Mouse (Mus musculus) CH12.LX (cell line): ENCODE measurements around the gene Prickle3. TPM values are rescaled to one million over a fixed set of nuclear protein-coding genes. Genes with fewer than 3 reads are reported as not detected.

ENCODE experiments used
- DNase-seq: peaks from one replicate; pipeline ENCODE4 v3.0.0-alpha.2; 2013; ENCODE audit errors: extremely low read depth
- H3K27ac ChIP-seq: 2 replicates; pipeline ENCODE4 v1.5.1; 2012; ENCODE audit warnings: low read depth, mild to moderate bottlenecking, control low read depth, moderate library complexity; ENCODE audit not compliant: insufficient read depth
- H3K27me3 ChIP-seq: replicated peaks from 2 replicates; pipeline ENCODE3; 2012; ENCODE audit warnings: inconsistent platforms
- H3K36me3 ChIP-seq, 2 experiments: replicated peaks in 1 of 2; 2 replicates each; pipeline versions ENCODE3 to v1.6.1; 2012; ENCODE audit warnings: inconsistent platforms in 1 of 2, low read length in 1 of 2, mild to moderate bottlenecking in 1 of 2, mixed read lengths in 1 of 2, moderate library complexity in 1 of 2; ENCODE audit not compliant: control insufficient read depth in 1 of 2, insufficient read depth in 1 of 2
- H3K4me1 ChIP-seq, 2 experiments: 2 replicates each; pipeline ENCODE4 v1.6.1; 2012; ENCODE audit warnings: inconsistent platforms in 1 of 2, moderate library complexity in 1 of 2; ENCODE audit not compliant: insufficient read depth in 2 of 2, control insufficient read depth in 1 of 2
- H3K4me2 ChIP-seq: 2 replicates; pipeline ENCODE4 v1.6.1; 2012; ENCODE audit warnings: low read depth, mild to moderate bottlenecking, control low read depth; ENCODE audit not compliant: poor library complexity, insufficient read depth, severe bottlenecking
- H3K4me3 ChIP-seq, 3 experiments: fragments of 150-350 bp in 1 of 3; sonication (generic) in 1 of 3; replicated peaks in 1 of 3; 2 replicates each; pipeline versions ENCODE3 to v1.5.1; 2011 to 2012; ENCODE audit warnings: low read depth in 2 of 3, low read length in 2 of 3, mild to moderate bottlenecking in 2 of 3, moderate library complexity in 2 of 3, control low read depth in 1 of 3, improper control_type of control experiment in 1 of 3, inconsistent platforms in 1 of 3, mixed read lengths in 1 of 3; ENCODE audit not compliant: poor library complexity in 1 of 3
- H3K79me2 ChIP-seq: replicated peaks from 2 replicates; pipeline ENCODE4 v1.6.1; 2012; ENCODE audit warnings: mild to moderate bottlenecking, moderate library complexity; ENCODE audit not compliant: control insufficient read depth, poor library complexity, insufficient read depth, severe bottlenecking; ENCODE audit errors: extremely low read depth
- H3K9ac ChIP-seq: 2 replicates; pipeline ENCODE4 v1.6.1; 2012; ENCODE audit warnings: low read depth, mild to moderate bottlenecking, control low read depth, moderate library complexity; ENCODE audit not compliant: insufficient read depth
- H3K9me3 ChIP-seq: replicated peaks from 2 replicates; pipeline ENCODE3; 2012; ENCODE audit warnings: low read length, inconsistent platforms, mixed read lengths
- BHLHE40 ChIP-seq: IDR thresholded peaks from 2 replicates; pipeline ENCODE4 v1.6.1; 2011; ENCODE audit warnings: mild to moderate bottlenecking, low read depth, low read length, improper control_type of control experiment
- CHD1 ChIP-seq: IDR thresholded peaks from 2 replicates; pipeline ENCODE4 v1.6.1; 2012; ENCODE audit warnings: low read depth, low read length, improper control_type of control experiment, inconsistent platforms
- CTCF ChIP-seq, 2 experiments: IDR thresholded peaks in 1 of 2; conservative IDR thresholded peaks in 1 of 2; 2 replicates each; pipeline ENCODE4 v1.5.1; 2011 to 2012; ENCODE audit warnings: low read depth in 2 of 2, low read length in 2 of 2, improper control_type of control experiment in 1 of 2, inconsistent platforms in 1 of 2, mild to moderate bottlenecking in 1 of 2, moderate library complexity in 1 of 2
- E2F4 ChIP-seq: IDR thresholded peaks from 2 replicates; pipeline ENCODE4 v1.6.1; 2011; ENCODE audit warnings: low read depth, low read length, improper control_type of control experiment; ENCODE audit not compliant: insufficient replicate concordance
- ELF1 ChIP-seq: IDR thresholded peaks from 2 replicates; pipeline ENCODE4 v1.6.1; 2014; ENCODE audit warnings: low read depth, mild to moderate bottlenecking, inconsistent platforms, low read length, improper control_type of control experiment
- EP300 ChIP-seq: IDR thresholded peaks from 2 replicates; pipeline ENCODE4 v1.6.1; 2011; ENCODE audit warnings: low read length, improper control_type of control experiment
- HCFC1 ChIP-seq: IDR thresholded peaks from 2 replicates; pipeline ENCODE4 v1.6.1; 2012; ENCODE audit warnings: low read depth, mild to moderate bottlenecking, inconsistent platforms, low read length, improper control_type of control experiment
- JUN ChIP-seq: IDR thresholded peaks from 2 replicates; pipeline ENCODE4 v1.6.1; 2011; ENCODE audit warnings: low read depth, mild to moderate bottlenecking, low read length, improper control_type of control experiment, moderate library complexity; ENCODE audit not compliant: insufficient read depth
- JUND ChIP-seq: conservative IDR thresholded peaks from 2 replicates; pipeline ENCODE4 v1.6.1; 2011; ENCODE audit warnings: low read depth, low read length, improper control_type of control experiment
- MAFK ChIP-seq: IDR thresholded peaks from 2 replicates; pipeline ENCODE4 v1.6.1; 2011; ENCODE audit warnings: low read length, improper control_type of control experiment; ENCODE audit not compliant: insufficient replicate concordance
- MEF2A ChIP-seq: IDR thresholded peaks from 2 replicates; pipeline ENCODE4 v1.6.1; 2014; ENCODE audit warnings: low read depth, mild to moderate bottlenecking, inconsistent platforms, low read length, improper control_type of control experiment, borderline replicate concordance
- MYC ChIP-seq: IDR thresholded peaks from 2 replicates; pipeline ENCODE4 v1.6.1; 2011; ENCODE audit warnings: low read depth, mild to moderate bottlenecking, improper control_type of control experiment, low read length
- NELFE ChIP-seq: IDR thresholded peaks from 2 replicates; pipeline ENCODE4 v1.6.1; 2011; ENCODE audit warnings: low read depth, low read length, improper control_type of control experiment
- PAX5 ChIP-seq: IDR thresholded peaks from 2 replicates; pipeline ENCODE4 v1.6.1; 2012; ENCODE audit warnings: low read length, inconsistent platforms, mixed read lengths
- POLR2A ChIP-seq: IDR thresholded peaks from 2 replicates; pipeline ENCODE4 v1.6.1; 2011; ENCODE audit warnings: low read depth, mild to moderate bottlenecking, improper control_type of control experiment, low read length
- RAD21 ChIP-seq: IDR thresholded peaks from 2 replicates; pipeline ENCODE4 v1.6.1; 2011; ENCODE audit warnings: low read depth, mild to moderate bottlenecking, low read length, improper control_type of control experiment, moderate library complexity
- SMC3 ChIP-seq: IDR thresholded peaks from 2 replicates; pipeline ENCODE4 v1.6.1; 2011; ENCODE audit warnings: low read depth, low read length, improper control_type of control experiment
- TBP ChIP-seq: conservative IDR thresholded peaks from 2 replicates; pipeline ENCODE4 v1.6.1; 2011; ENCODE audit warnings: low read depth, low read length, improper control_type of control experiment
- TCF12 ChIP-seq: IDR thresholded peaks from 2 replicates; pipeline ENCODE4 v1.6.1; 2014; ENCODE audit warnings: low read depth, mild to moderate bottlenecking, inconsistent platforms, low read length, improper control_type of control experiment
- USF2 ChIP-seq: conservative IDR thresholded peaks from 2 replicates; pipeline ENCODE4 v1.6.1; 2011; ENCODE audit warnings: low read depth, low read length, improper control_type of control experiment
- ZC3H11A ChIP-seq: IDR thresholded peaks from 2 replicates; pipeline ENCODE4 v1.6.1; 2012; ENCODE audit warnings: low read depth, mild to moderate bottlenecking, inconsistent platforms, low read length, improper control_type of control experiment
- ZMIZ1 ChIP-seq: IDR thresholded peaks from 2 replicates; pipeline ENCODE4 v1.6.1; 2012; ENCODE audit warnings: low read depth, mild to moderate bottlenecking, inconsistent platforms, low read length, improper control_type of control experiment
- dilution Hi-C: fragments of 300-500 bp; cut with MboI; formaldehyde crosslinking; loops from 2 replicates; pipeline ENCODE4 v1.14.3; 2020; ENCODE audit warnings: low sequenced_read_pairs; ENCODE audit not compliant: extremely low pct_unique_long_range_greater_than_20kb, extremely low pct_ligation_motif_present
- in situ Hi-C: fragments of 300-500 bp; cut with MboI; formaldehyde crosslinking; loops from 3 replicates; pipeline ENCODE4 v1.14.3; 2019; ENCODE audit warnings: low sequenced_read_pairs, low pct_ligation_motif_present, low pct_unique_long_range_greater_than_20kb, mixed read lengths
- polyA plus RNA-seq: library from polyadenylated mRNA; unstranded; fragments of >175 nt; gene quantifications from 2 replicates; pipeline ENCODE4 v1.2.1, GENCODE M21; 2012; ENCODE audit warnings: low read depth; ENCODE audit not compliant: insufficient read length
- total RNA-seq, 2 experiments: library from RNA; depleted of rRNA; stranded (reverse); fragments of 300-350 nt in 1 of 2; fragments of >200 nt in 1 of 2; gene quantifications; 2 replicates each; pipeline ENCODE4 v1.2.3; 2012 to 2014

Gene Prickle3
- total and polyA plus RNA-seq, 3 experiments, result 2.2 to 12.5 (median 4.5) TPM

DNA sequence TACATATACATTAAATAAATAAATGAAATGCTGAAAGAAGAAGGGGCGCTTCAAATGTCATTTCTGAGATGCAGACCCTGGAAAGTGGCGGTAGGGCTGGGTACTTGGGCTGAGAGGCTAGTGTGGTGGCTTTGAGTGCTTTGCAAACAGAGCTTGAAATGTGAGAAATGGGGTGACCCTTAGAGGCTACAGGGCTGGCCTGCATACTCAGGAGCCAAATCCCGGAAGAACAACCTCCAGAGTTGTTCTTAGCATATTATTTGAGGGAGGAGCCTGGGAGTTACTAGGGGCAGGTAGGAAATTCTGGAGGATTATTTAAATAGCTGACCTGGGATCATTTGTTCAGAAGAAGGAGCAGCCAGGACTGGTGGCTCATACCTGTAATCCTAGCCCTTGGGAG is 33.4 kb downstream of the Prickle3 start:
- Histone ChIP-seq H3K36me3 (no peaks in the 10 kb centered on the region), H3K4me1 (no peaks in the 10 kb centered on the region), H3K9me3 (no peaks in the 10 kb centered on the region), H3K4me3 (no peak overlapping the region), H3K27me3 (no peaks in the 10 kb centered on the region), H3K79me2 (no peaks in the 10 kb centered on the region), H3K4me2 (no peak overlapping the region), H3K27ac (no peak overlapping the region), H3K9ac (no peak overlapping the region)
- no peak for DNase-seq
- dilution Hi-C loops, result no loop called here
- TF ChIP-seq JUND, result no peak
- TF ChIP-seq TBP, result no peak
- no peak for TF ChIP-seq E2F4
- TF ChIP-seq NELFE, result no peak
- no peak for TF ChIP-seq ZMIZ1
- TF ChIP-seq PAX5, result no peak
- TF ChIP-seq EP300, result no peak
- TF ChIP-seq CHD1, result no peak
- no peak for TF ChIP-seq POLR2A
- no peak for TF ChIP-seq BHLHE40
- no peak for TF ChIP-seq JUN
- in situ Hi-C loops, result no loop called here

DNA sequence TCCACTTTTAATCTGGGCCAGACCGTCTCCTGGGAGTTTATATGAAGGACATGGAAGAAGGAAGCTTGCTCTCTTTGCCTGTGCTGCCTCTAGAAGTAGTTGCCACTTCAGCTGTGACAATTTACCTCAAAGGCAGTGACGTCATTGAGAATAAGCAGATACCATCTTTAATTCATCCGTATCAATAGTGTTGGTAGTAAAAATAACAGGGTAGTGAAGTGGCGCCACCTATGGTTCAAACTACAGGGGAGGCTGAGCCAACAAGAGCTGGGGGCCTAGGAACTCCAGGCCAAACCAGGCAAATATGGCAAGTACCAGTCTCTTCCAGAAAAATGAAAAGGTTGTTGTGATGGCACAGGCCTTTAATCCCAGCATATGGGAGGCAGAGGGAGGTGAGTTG is 35.8 kb downstream of the Prickle3 start:
- Histone ChIP-seq H3K79me2 (peaks cover 8% of the 10 kb centered on the region; the same call in 1 of the 2 replicates), H3K27ac (no peak overlapping the region), H3K36me3 (no peaks in the 10 kb centered on the region), H3K4me3 (no peak overlapping the region), H3K9ac (no peak overlapping the region), H3K9me3 (no peaks in the 10 kb centered on the region), H3K4me2 (no peak overlapping the region), H3K27me3 (no peaks in the 10 kb centered on the region), H3K4me1 (no peaks in the 10 kb centered on the region)
- peak; percentile 69 for TF ChIP-seq RAD21
- peak; percentile 72 for TF ChIP-seq SMC3
- TF ChIP-seq MEF2A, result no peak
- peak; percentile 15 to 74; a peak in 2 of 4 replicates for TF ChIP-seq CTCF (conservative IDR thresholded peaks at IDR 0.05 in 1 of 2, IDR thresholded peaks at IDR 0.05 in 1 of 2; ENCODE audit: low read depth in 2 of 2, low read length in 2 of 2)
- TF ChIP-seq ZC3H11A, result peak; percentile 16; the same call in 1 of the 2 replicates
- dilution Hi-C loops (no loop called here), in situ Hi-C loops (no loop called here)
- DNase-seq, result peak; percentile 51

DNA sequence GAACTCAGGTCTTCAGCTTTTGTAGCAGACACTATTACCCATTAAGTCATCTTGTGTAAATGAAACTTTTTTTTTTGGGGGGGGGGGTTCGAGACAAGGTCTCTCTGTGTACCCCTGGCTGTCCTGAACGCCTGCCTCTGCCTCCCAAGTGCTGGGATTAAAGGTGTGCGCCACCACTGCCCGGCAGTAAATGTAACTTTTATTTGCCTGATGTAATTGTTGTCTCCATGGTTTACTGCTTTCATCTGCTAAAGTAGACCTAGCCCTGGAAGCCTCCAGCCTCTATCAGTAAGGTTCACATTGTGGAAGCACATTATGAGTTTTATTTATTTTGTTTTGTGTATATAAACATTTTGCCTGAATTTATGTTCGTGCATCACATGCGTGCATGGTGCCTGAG is 39.5 kb downstream of the Prickle3 start:
- H3K4me2 ChIP-seq, result peak overlapping the region; percentile 71
- in situ Hi-C loops (no loop called here), dilution Hi-C loops (no loop called here)
- H3K27me3 ChIP-seq, result no peaks in the 10 kb centered on the region
- H3K36me3 ChIP-seq, result peaks cover 19 to 29% of the 10 kb centered on the region in 2 experiments
- peak overlapping the region in 1 of 3 experiments; percentile 20 for H3K4me3 ChIP-seq
- H3K9ac ChIP-seq, result no peak overlapping the region
- DNase-seq, result no peak
- peaks cover 4 to 11% of the 10 kb centered on the region in 2 experiments; a peak in 3 of 4 replicates for H3K4me1 ChIP-seq
- no peak for TF ChIP-seq JUN
- TF ChIP-seq ZC3H11A, result no peak
- no peak for TF ChIP-seq NELFE
- TF ChIP-seq SMC3, result no peak
- TF ChIP-seq TBP, result no peak
- TF ChIP-seq EP300, result no peak
- no peak for TF ChIP-seq TCF12
- TF ChIP-seq ZMIZ1, result no peak
- no peak for TF ChIP-seq USF2
- TF ChIP-seq MYC, result no peak
- TF ChIP-seq MAFK, result no peak
- no peak for TF ChIP-seq ELF1
- TF ChIP-seq HCFC1, result no peak
- TF ChIP-seq, all 38 proteins: peak for 0
- peaks cover 24% of the 10 kb centered on the region for H3K79me2 ChIP-seq
- H3K9me3 ChIP-seq, result no peaks in the 10 kb centered on the region
- H3K27ac ChIP-seq, result no peak overlapping the region
